Mouse (Mus musculus) fat pad, adult 2 months (tissue): ENCODE measurements at regions not wholly inside any gene's neighbourhood (a gene's known extent, or its start where the extent isn't known, plus 50 kb on each side); places are given as distances from the start of the nearest gene placed in this dataset.

Experiments
- DNase-seq: peaks from one replicate; pipeline ENCODE4 v3.0.0-alpha.2; 2011; ENCODE audit warnings: low read depth, low spot score; ENCODE audit errors: extremely low read depth

- DNase-seq: no peak
Measured at GRCm38 (mm10) chr11:43952151-43952550, 51.1 kb upstream of the Adra1b start.

- no peak for DNase-seq
Measured at GRCm38 (mm10) chr11:43958241-43958975, 57.4 kb upstream of the Adra1b start.

GRCm38 (mm10) chr11:43958976-43959315 is 57.9 kb upstream of the Adra1b start:
- no peak for DNase-seq

- DNase-seq: no peak
Measured at GRCm38 (mm10) chr11:43960348-43961105, 59.5 kb upstream of the Adra1b start.

DNA sequence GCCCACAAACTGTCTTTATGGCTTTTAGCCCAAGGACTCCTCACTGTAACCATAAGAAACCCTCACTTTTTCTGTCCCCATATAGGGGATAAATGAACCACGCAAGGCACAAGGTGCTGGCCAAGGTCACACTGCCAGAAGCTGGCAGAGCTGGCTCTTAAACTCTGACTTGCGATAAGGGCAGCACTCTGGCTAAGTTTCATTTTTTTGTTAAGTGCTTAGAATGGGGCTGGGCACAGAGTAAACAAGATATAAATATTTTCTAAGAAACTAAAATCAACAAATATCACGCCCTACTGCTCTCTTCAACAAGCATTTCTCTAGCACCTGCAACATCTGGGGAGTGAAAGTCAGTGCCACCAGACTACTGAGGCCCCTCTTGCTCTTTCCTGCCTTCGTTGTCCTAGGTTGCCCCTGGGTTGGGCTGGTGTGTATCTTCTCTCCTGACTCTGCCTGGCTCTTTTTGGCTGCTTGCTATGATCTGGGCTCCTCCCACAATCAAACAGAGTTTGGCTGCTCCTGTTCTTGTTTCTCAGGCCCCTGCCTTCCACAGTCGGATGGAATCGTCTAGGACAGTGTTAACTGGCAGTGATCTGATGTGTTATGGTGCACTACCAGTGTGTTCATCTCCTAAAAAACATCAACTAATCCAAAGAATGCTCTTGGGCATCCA is 60.5 kb upstream of the Adra1b start:
- DNase-seq: no peak

GRCm38 (mm10) chr11:43967764-43968163 is 66.8 kb upstream of the Adra1b start:
- no peak for DNase-seq

GRCm38 (mm10) chr11:43971886-43972285 is 70.9 kb upstream of the Adra1b start:
- DNase-seq: no peak

GRCm38 (mm10) chr11:43976024-43976423 is 75.0 kb upstream of the Adra1b start:
- no peak for DNase-seq

- no peak for DNase-seq
Measured at GRCm38 (mm10) chr11:43979406-43979805, 78.4 kb upstream of the Adra1b start.

DNA sequence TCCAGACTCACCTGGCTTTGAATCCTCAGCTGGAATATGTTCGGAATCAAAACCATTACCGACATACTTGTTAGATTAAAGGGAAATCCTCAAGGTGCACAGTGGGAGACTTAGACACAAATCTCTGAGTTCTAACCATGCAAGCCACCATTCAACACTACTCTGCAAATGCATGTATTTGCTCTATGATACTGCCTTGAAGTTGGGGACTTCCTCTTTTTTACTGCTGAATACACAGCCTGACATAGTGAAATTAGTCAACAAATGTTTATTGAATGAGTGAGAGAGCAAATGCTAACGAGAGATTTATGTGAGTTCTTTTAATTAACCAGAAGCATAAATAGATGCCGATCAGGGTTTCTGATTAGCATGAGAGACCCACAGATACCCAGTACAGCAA is 79.4 kb upstream of the Adra1b start:
- no peak for DNase-seq

DNA sequence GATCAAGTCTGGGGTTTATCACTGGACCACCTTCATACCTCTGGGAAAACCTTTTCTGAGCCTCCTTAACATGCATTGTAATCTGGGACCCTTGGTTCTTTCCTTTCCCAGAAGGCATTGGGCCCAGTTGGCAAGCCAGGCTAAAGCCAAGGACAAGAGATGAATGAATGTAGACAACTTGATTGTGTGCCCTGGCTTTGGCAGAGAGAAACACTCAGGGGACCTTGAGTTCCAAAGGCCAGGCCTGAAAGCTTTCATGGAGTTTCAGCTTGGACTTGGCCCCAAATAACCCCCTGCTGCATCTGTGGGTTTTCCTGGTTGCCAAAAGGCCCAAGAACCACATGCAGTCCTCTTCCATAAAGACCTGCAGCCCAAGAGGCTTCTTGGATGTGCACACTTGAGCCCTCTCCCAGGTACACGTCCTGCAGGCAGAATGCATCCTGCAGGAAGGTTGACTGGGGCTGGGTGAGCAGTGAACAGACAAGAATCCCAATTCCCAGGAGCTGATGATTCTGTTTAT is 89.0 kb upstream of the Adra1b start:
- DNase-seq: no peak

DNA sequence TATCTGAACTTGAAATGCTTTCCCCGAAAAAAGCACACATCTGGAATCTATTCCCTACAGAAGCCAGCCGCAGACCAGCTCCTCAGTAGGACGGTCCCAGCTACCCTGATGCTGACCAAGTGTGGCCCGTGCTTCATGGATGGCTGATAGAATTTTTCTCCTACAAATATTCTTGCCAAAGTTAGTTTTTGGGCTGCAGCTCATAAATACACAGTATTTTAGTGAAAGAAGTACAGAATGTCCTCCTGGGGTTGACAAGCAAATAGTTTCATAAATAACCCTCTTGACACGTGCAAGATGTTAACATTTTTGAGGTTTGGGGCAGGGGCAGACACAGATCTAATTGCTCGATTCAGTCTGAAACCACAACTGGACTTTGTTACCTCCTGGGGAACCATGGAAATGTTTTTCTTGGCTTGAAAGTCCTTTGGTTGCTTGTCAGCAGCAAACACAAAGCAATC is 91.0 kb upstream of the Adra1b start:
- DNase-seq: no peak

DNA sequence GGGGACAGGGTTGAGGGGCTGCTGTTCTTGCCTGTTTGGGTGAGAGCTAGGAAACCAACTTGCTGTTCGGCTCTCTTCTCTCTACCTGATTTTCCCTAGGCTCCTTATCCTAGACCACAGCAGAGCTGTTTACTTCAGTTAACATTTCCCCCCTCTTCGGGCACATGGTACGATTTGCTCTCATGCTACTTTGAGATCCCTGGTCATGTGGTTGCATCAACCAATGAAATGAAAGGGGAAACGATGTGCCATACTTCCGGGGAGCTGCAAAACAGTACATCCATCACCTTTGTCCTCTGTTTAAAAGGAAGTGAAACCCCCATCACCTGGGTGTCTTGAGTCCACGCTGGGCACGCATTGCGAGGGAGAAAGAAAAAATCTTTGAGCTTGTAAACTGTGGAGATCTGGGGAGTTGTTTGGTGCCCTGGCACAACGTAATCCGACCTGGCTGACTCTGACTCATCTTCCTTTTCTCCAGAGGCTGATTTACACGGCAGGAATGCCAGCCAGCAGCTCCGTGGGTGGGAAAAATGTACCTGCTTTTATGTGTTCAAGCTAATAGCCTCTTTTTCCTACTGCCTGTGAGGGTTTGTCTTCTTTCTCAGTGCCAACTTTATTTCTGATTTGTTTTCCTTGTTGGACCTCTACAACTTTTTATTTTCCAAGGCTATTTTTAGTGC is 97.2 kb upstream of the Adra1b start:
- DNase-seq: no peak

DNA sequence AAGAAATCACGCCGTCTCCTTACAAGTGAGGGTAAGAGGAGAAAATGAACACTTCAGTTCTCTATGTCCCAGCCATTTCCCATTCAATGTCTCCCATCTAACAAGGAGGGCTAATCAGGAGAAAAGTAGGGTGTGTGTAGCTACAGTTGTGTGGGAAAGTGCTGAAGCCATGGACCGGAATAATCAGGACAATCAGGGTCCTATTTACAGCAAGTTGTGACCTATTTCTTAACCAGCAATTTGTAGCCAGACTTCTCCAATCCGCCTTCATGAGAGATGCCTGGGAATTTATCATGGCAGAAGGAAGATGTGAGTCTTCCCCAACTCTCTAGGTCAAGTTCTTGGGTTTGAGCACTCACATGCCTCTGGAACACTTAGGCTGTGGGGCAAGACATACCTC is 99.0 kb upstream of the Adra1b start:
- no peak for DNase-seq

DNA sequence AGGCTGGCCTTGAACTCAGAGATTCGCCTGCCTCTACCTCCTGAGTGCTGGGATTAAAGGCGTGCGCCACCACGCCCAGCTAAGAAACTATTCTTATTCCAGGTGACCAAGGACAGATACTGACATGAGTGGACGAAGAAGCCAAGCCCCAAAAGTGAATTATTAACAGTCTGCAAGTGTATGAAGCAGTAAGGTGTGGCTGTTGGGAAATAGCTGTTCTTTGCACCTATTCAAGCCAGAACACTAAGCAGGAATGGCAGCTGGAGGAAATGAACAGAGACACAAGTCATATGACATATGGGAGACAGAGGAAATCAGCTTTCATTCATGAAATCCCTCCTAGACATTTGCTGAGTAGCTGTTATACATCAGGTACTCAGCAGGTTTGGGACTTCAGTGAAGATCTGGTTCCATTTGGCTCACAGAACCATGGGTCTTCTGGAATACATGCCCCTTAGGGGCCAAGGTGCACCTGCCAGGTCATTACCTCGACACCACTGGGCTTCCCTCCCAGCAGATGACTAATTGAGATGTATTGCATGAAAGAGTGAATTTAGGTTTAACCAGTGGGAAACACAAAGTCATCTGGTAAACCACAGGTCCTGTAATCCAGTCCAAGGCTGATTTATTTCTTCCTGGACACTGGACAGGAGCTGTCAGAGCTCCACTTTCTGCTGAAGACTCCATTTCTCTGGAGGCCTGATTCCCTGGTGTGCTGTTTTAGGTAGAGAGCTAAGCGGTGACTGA is 101.0 kb upstream of the Adra1b start:
- DNase-seq: no peak

- no peak for DNase-seq
Measured at GRCm38 (mm10) chr11:44002716-44003522, 101.9 kb upstream of the Adra1b start.

DNA sequence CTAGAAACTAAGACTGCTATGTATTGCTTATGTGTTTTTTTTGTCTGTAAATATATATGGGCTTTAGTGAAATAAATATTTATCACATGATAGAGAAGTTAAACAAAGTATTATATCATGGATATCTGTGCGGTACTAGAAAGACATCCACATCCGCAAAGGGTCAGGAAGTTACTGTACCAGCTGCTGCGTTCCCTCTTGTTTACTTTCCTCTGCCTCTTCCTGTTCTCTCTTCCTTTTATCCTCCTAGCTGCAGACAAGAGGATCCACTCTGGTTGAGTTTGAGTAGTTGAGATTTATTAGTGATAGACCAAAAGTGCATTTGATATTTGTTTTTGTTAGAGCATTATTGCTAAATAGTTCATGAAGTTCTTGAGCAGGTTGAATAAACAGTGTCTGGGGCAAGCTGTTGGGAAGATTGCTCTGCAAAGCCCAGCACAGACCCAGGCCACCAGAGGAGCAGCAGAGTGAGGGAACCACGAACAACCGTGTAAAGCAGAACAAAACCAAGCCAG is 106.6 kb upstream of the Adra1b start:
- DNase-seq: no peak

DNA sequence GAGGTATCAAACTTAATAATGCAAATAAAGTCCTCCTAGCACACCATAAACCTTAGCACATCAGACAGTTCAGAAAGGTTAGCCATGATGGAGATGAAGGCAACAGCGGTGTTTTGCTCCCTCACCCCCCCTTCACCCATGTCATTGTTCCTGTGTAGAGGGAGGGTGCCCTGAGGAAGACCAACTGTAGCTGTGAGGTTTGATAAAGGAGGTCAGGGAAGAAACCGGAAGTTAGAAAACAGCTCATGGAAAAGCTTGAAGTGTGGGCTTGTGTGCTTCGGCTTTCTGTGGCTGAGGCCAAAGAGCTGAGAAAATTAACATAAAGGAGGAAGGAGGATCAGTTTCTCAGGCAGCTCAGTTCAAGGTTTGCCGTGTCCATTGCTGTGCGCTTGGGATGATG is 111.3 kb upstream of the Adra1b start:
- DNase-seq: no peak

DNA sequence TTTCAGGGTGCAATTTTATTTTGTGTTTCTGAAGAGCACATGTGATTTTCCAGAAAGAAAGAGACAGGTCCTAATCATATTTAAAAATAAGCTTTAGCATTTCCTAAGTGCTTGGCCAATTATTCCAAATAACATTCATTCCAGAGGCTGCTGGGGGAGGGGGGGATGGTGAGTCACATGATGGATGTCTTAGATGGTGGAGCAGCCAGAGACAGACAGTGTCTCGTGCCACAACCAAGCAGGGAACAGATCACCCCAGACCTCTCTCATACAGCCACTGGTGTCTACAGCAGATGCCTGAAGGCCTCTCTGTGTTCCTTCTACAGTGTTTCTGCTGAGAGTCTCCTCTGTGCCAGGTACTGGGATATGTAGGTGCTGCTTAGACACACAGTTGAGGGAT is 112.8 kb upstream of the Adra1b start:
- no peak for DNase-seq
